Comparison of ENCODE assay signal across 8 mouse cellular contexts in the genomic region with DNA sequence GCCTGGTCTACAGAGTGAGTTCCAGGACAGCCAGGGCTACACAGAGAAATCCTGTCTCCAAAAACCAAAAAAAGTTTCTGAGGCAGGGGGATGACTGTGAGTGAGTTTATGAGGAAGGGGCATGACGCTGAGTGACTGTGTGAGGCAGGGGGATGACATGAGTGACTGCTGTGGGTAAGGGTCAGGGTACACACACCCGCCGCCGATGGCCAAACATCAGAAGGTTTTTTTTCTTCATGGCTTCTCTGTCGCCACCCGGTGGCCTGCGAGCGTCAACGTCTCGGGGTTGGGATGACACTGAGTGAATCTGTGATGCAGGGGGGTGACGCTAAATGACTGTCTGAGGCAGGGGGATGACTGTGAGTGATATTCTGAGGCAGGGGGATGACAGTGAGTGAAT. TPM values are rescaled to one million over a fixed set of nuclear protein-coding genes. Genes with fewer than 3 reads are reported as not detected.
DNase-seq lines count a peak whose midpoint lies in the region; ATAC-seq lines count a peak whose summit lies in the region.
"Not testable (repeated sequence)": the region's sequence is repeated elsewhere in the genome, so short reads cannot be mapped to it uniquely, and the experiment has no call there.

No protein-coding gene starts in this region.

- ATAC-seq in embryonic facial prominence, embryonic 13.5 days (ENCODE audit: insufficient number of reproducible peaks, insufficient read depth, low FRiP score, low TSS enrichment, low read depth), result 0 out of 2 replicates have a peak, but pooled peaks have one; percentile 48
- peak; percentile 13; the same call in 1 of the 2 replicates for ATAC-seq in limb, embryonic 11.5 days (ENCODE audit: insufficient number of reproducible peaks, low FRiP score, low TSS enrichment, low read depth)
- peak; percentile 72 for ATAC-seq in midbrain, embryonic 11.5 days (ENCODE audit: low FRiP score)

- H3K9ac ChIP-seq in embryonic facial prominence, embryonic 13.5 days; limb, embryonic 11.5 days (ENCODE audit: low read length); midbrain, embryonic 11.5 days (ENCODE audit: low read length): not testable (repeated sequence)

- not testable (repeated sequence) for H3K9me3 ChIP-seq in embryonic facial prominence, embryonic 13.5 days; limb, embryonic 11.5 days (ENCODE audit: control insufficient read depth, low read length); midbrain, embryonic 11.5 days (ENCODE audit: control insufficient read depth, low read length)

- peak overlapping the region; percentile 78 for H3K4me2 ChIP-seq in embryonic facial prominence, embryonic 13.5 days
- H3K4me2 ChIP-seq in limb, embryonic 11.5 days (ENCODE audit: low read depth, severe bottlenecking), result peak overlapping the region; percentile 82
- H3K4me2 ChIP-seq in midbrain, embryonic 11.5 days, result peak overlapping the region; percentile 66

- peaks cover 17% of the 10 kb centered on the region for H3K27me3 ChIP-seq in embryonic facial prominence, embryonic 13.5 days
- H3K27me3 ChIP-seq in limb, embryonic 11.5 days (ENCODE audit: control insufficient read depth, insufficient read depth, low read length), result peaks cover 12% of the 10 kb centered on the region; the same call in 1 of the 2 replicates
- not testable (repeated sequence) for H3K27me3 ChIP-seq in midbrain, embryonic 11.5 days (ENCODE audit: control insufficient read depth, insufficient read depth, low read length)

- not testable (repeated sequence) for H3K36me3 ChIP-seq in embryonic facial prominence, embryonic 13.5 days; limb, embryonic 11.5 days (ENCODE audit: control insufficient read depth, insufficient read depth, low read length); midbrain, embryonic 11.5 days (ENCODE audit: control insufficient read depth, insufficient read depth, low read length)

- H3K4me3 ChIP-seq in embryonic facial prominence, embryonic 13.5 days, result peak overlapping the region; percentile 57
- not testable (repeated sequence) for H3K4me3 ChIP-seq in limb, embryonic 11.5 days (ENCODE audit: low read depth, low read length)
- H3K4me3 ChIP-seq in midbrain, embryonic 11.5 days (ENCODE audit: low read depth, low read length), result peak overlapping the region; percentile 57

- H3K27ac ChIP-seq in embryonic facial prominence, embryonic 13.5 days; limb, embryonic 11.5 days (replicated peaks; ENCODE audit: low read depth, low read length); midbrain, embryonic 11.5 days (ENCODE audit: low read depth, low read length): not testable (repeated sequence)

- DNase-seq in adrenal gland, postnatal 4 days (ENCODE audit: low spot score in 2 of 2), result peak; percentile 32 to 59
- DNase-seq in heart, adult 18-20 months, result peak; percentile 84 to 90
- peak; percentile 49 for DNase-seq in kidney, adult 11 months
- peak; percentile 79 for DNase-seq in limb, embryonic 11.5 days (ENCODE audit: low spot score)
- peak; percentile 95 for DNase-seq in midbrain, embryonic 11.5 days (ENCODE audit: low spot score, missing footprints)
- DNase-seq in right cerebral cortex, postnatal 36 days (ENCODE audit: low spot score in 2 of 2), result peak; percentile 57 to 67
- peak; percentile 63 for DNase-seq in yolk sac, embryonic 10.5 days (ENCODE audit: low spot score)

- WGBS in embryonic facial prominence, embryonic 13.5 days, result 0% methylated on average over 11 of the region's 11 CpGs
- WGBS in limb, embryonic 11.5 days, result 0% methylated on average over 11 of the region's 11 CpGs
- WGBS in midbrain, embryonic 11.5 days, result under 1% methylated on average over 11 of the region's 11 CpGs

- H3K4me1 ChIP-seq in embryonic facial prominence, embryonic 13.5 days, result peaks cover 28% of the 10 kb centered on the region
- H3K4me1 ChIP-seq in limb, embryonic 11.5 days (ENCODE audit: control insufficient read depth, insufficient read depth, low read length), result 0 out of 2 replicates have a peak, but pooled peaks cover 10% of the 10 kb centered on the region
- H3K4me1 ChIP-seq in midbrain, embryonic 11.5 days (ENCODE audit: control insufficient read depth, insufficient read depth, low read length), result not testable (repeated sequence)

RNA-seq across cellular contexts. Expression of a gene that starts 44.5 kb away (rescaled TPM):
- total RNA-seq in adrenal gland, postnatal 4 days (2021), result 1 to 10 TPM; 2.6 to 2.9 TPM
- polyA plus RNA-seq in embryonic facial prominence, embryonic 13.5 days (2015; fragmentation: Nextera tagmentation; extraction: Ambion mirVana), result 1.9 and 2.2 TPM in 2 replicates
- total RNA-seq in heart, adult 18-20 months (2021), result under 1 TPM; 0.31 to 0.47 TPM
- 0.51 and 0.96 TPM in 2 replicates for polyA plus RNA-seq in limb, embryonic 11.5 days (2014; fragmentation: Nextera tagmentation; extraction: Ambion mirVana)
- polyA plus RNA-seq in midbrain, embryonic 11.5 days (2014; fragmentation: Nextera tagmentation; extraction: Ambion mirVana), result 1.4 and 2.0 TPM in 2 replicates

RNA-seq across cellular contexts. Expression of a gene that starts 54.2 kb away (rescaled TPM):
- not detected for total RNA-seq in adrenal gland, postnatal 4 days (2021)
- polyA plus RNA-seq in embryonic facial prominence, embryonic 13.5 days (2015; fragmentation: Nextera tagmentation; extraction: Ambion mirVana), result not detected in 2 replicates
- not detected for total RNA-seq in heart, adult 18-20 months (2021)
- polyA plus RNA-seq in limb, embryonic 11.5 days (2014; fragmentation: Nextera tagmentation; extraction: Ambion mirVana), result not detected in 2 replicates
- polyA plus RNA-seq in midbrain, embryonic 11.5 days (2014; fragmentation: Nextera tagmentation; extraction: Ambion mirVana), result not detected in 2 replicates

Comparison
In these comparisons a context has a peak if more than half of its experiments do, and no peak if none do; other contexts are left out.
1. ATAC-seq: peak in every context shown above with its lines; median percentile 72 in midbrain, embryonic 11.5 days; 48 in embryonic facial prominence, embryonic 13.5 days; 13 in limb, embryonic 11.5 days.